Comparison of ENCODE assay signal across 16 mouse cellular contexts in the genomic region with DNA sequence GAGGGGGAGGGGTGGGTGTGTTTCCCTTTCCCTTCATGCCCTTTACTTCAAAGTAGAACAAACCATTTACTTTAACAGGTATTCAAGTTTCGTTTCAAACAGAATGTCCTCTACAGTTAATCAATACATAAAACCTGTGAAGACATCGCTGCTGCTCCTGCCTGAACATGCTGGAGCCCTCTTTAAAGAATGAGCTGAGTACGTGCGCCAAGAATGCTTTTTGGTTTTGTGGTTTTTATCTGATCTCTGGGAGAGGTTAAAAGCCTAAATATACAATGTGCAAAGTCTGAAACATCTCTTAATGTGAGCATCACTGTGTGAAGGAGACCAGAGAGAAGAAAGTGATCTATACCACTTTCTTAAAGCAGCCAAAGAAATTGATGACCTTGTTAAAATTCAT.
"Had no signal": no experiment of that assay in that cellular context is flagged by ENCODE, and none has a peak within 500 bp of the region (broad histone marks: within the 10 kb centered on the region; RNA-seq: fewer than 3 reads in every experiment).

No protein-coding gene starts in this region.

- H3K4me1 ChIP-seq: midbrain, embryonic 10.5 days; midbrain, embryonic 13.5 days had no signal

- H3K4me3 ChIP-seq: liver, embryonic 13.5 days; midbrain, embryonic 10.5 days; midbrain, embryonic 13.5 days; myocyte had no signal

- H3K9ac ChIP-seq: liver, embryonic 13.5 days; midbrain, embryonic 13.5 days had no signal

- H3K27ac ChIP-seq: macrophage; midbrain, embryonic 10.5 days; midbrain, embryonic 13.5 days had no signal

- H3K27me3 ChIP-seq: liver, embryonic 13.5 days; megakaryocyte, embryonic 14.5 days; midbrain, embryonic 13.5 days had no signal

- H3K36me3 ChIP-seq: liver, embryonic 13.5 days; midbrain, embryonic 10.5 days; midbrain, embryonic 13.5 days had no signal

- DNase-seq: kidney, adult 18-20 months; kidney, adult 9 months; kidney, postnatal 14 days; kidney, postnatal 4 days; liver, embryonic 13.5 days; lung, adult 2 months; lung, postnatal 14 days; right cerebral cortex, postnatal 4 days; thymus, postnatal 14 days had no signal

- H3K9me3 ChIP-seq: liver, embryonic 13.5 days; megakaryocyte, embryonic 14.5 days; midbrain, embryonic 10.5 days; midbrain, embryonic 13.5 days had no signal

- ATAC-seq: intestine, embryonic 16.5 days; midbrain, embryonic 13.5 days; midbrain, embryonic 16.5 days had no signal
